Mouse (Mus musculus) limb, embryonic 12.5 days (tissue): ENCODE results near the gene Kif5c. TPM values are rescaled to one million over a fixed set of nuclear protein-coding genes. Genes with fewer than 3 reads are reported as not detected.

Experiments
- ATAC-seq: fragments of 200-750 bp; cut with Nextera tagmentation; 2 replicates; pipeline ENCODE4 v1.8.0; 2017; ENCODE audit warnings: low read depth, moderate TSS enrichment; ENCODE audit not compliant: insufficient number of reproducible peaks, insufficient read depth, low FRiP score, low TSS enrichment
- H3K27ac ChIP-seq: fragments of 300-500 bp; sonication (generic); 2 replicates; pipeline ENCODE4 v1.5.1; 2016; ENCODE audit warnings: mild to moderate bottlenecking, moderate library complexity
- H3K27me3 ChIP-seq: fragments of 300-500 bp; sonication (generic); 2 replicates; pipeline ENCODE4 v1.6.1; 2016; ENCODE audit warnings: mild to moderate bottlenecking, moderate library complexity
- H3K36me3 ChIP-seq: fragments of 300-500 bp; sonication (generic); 2 replicates; pipeline ENCODE4 v1.6.1; 2016; ENCODE audit warnings: mild to moderate bottlenecking, moderate library complexity
- H3K4me1 ChIP-seq: fragments of 300-500 bp; sonication (generic); replicated peaks from 2 replicates; pipeline ENCODE4 v1.6.1; 2016
- H3K4me2 ChIP-seq: fragments of 300-500 bp; sonication (generic); 2 replicates; pipeline ENCODE4 v1.6.1; 2016; ENCODE audit warnings: mild to moderate bottlenecking, moderate library complexity
- H3K4me3 ChIP-seq: fragments of 300-500 bp; sonication (generic); replicated peaks from 2 replicates; pipeline ENCODE4 v1.5.1; 2016; ENCODE audit warnings: mild to moderate bottlenecking
- H3K9ac ChIP-seq: fragments of 300-500 bp; sonication (generic); replicated peaks from 2 replicates; pipeline ENCODE4 v1.6.1; 2016; ENCODE audit warnings: mild to moderate bottlenecking, moderate library complexity
- H3K9me3 ChIP-seq: fragments of 300-500 bp; sonication (generic); 2 replicates; pipeline ENCODE4 v1.6.1; 2016; ENCODE audit warnings: mild to moderate bottlenecking, moderate library complexity
- WGBS: fragments of 180-500 bp; shearing (Covaris S2); methylation state at CpG from one replicate; pipeline ENCODE4 v1.1.7; 2016; 5-methylcytosine and 5-hydroxymethylcytosine counted together
- polyA plus RNA-seq: library from polyadenylated mRNA; unstranded; fragments of >200 nt; fragmentation: Nextera tagmentation; extraction: Ambion mirVana; gene quantifications from 2 replicates; pipeline ENCODE4 v1.2.1, GENCODE M21; 2016

Gene Kif5c
- polyA plus RNA-seq, 1 experiment from 2014 or later, result 15.0 TPM

- Histone ChIP-seq H3K9me3 (0 out of 2 replicates have a peak, but pooled peaks cover 6% of the 10 kb centered on the region), H3K9ac (no peak overlapping the region), H3K27me3 (no peaks in the 10 kb centered on the region), H3K4me1 (no peaks in the 10 kb centered on the region), H3K4me3 (no peak overlapping the region), H3K27ac (no peak overlapping the region), H3K4me2 (no peak overlapping the region), H3K36me3 (peaks cover under 1% of the 10 kb centered on the region; the same call in 1 of the 2 replicates)
- ATAC-seq, result no peak
- 83% methylated on average over 10 of the region's 10 CpGs for WGBS
Observed at GRCm38 (mm10) chr2:49649211-49649610, 30.1 kb downstream of the Kif5c start.

GRCm38 (mm10) chr2:49651737-49652136, 32.6 kb downstream of the Kif5c start:
- 72% methylated on average over 1 of the region's 1 CpGs for WGBS

GRCm38 (mm10) chr2:49654606-49655005, 35.5 kb downstream of the Kif5c start:
- Histone ChIP-seq H3K9ac (no peak overlapping the region), H3K4me1 (peaks cover 12% of the 10 kb centered on the region), H3K4me2 (no peak overlapping the region), H3K27ac (no peak overlapping the region), H3K4me3 (no peak overlapping the region), H3K36me3 (no peaks in the 10 kb centered on the region), H3K9me3 (no peaks in the 10 kb centered on the region), H3K27me3 (no peaks in the 10 kb centered on the region)
- WGBS, result 75% methylated on average over 10 of the region's 10 CpGs
- ATAC-seq, result no peak

More at GRCm38 (mm10) chr2:49651737-49652136, 32.6 kb downstream of the Kif5c start:
- Histone ChIP-seq H3K4me3 (no peak overlapping the region), H3K36me3 (no peaks in the 10 kb centered on the region), H3K27me3 (no peaks in the 10 kb centered on the region), H3K4me2 (no peak overlapping the region), H3K27ac (no peak overlapping the region), H3K4me1 (peaks cover 12% of the 10 kb centered on the region; the same call in 1 of the 2 replicates), H3K9ac (no peak overlapping the region), H3K9me3 (no peaks in the 10 kb centered on the region)
- no peak for ATAC-seq

GRCm38 (mm10) chr2:49655195-49655873, 36.2 kb downstream of the Kif5c start:
- Histone ChIP-seq H3K4me2 (no peak overlapping the region), H3K9me3 (no peaks in the 10 kb centered on the region), H3K4me1 (peaks cover 18% of the 10 kb centered on the region), H3K4me3 (no peak overlapping the region), H3K27ac (no peak overlapping the region), H3K27me3 (no peaks in the 10 kb centered on the region), H3K36me3 (no peaks in the 10 kb centered on the region), H3K9ac (no peak overlapping the region)
- ATAC-seq, result no peak
- 83% methylated on average over 11 of the region's 11 CpGs for WGBS

GRCm38 (mm10) chr2:49655874-49656195, 36.7 kb downstream of the Kif5c start:
- no peak overlapping the region for H3K4me2 ChIP-seq
- peaks cover 18% of the 10 kb centered on the region for H3K4me1 ChIP-seq
- H3K36me3 ChIP-seq, result no peaks in the 10 kb centered on the region
- no peak overlapping the region for H3K4me3 ChIP-seq
- H3K9ac ChIP-seq, result no peak overlapping the region
- ATAC-seq, result no peak
- 80% methylated on average over 3 of the region's 3 CpGs for WGBS
- no peak overlapping the region for H3K27ac ChIP-seq
- no peaks in the 10 kb centered on the region for H3K9me3 ChIP-seq
- no peaks in the 10 kb centered on the region for H3K27me3 ChIP-seq

- H3K4me2 ChIP-seq, result no peak overlapping the region
- peaks cover 18% of the 10 kb centered on the region for H3K4me1 ChIP-seq
- H3K36me3 ChIP-seq, result no peaks in the 10 kb centered on the region
- H3K27me3 ChIP-seq, result no peaks in the 10 kb centered on the region
- no peak overlapping the region for H3K4me3 ChIP-seq
- 78% methylated on average over 2 of the region's 2 CpGs for WGBS
- ATAC-seq, result no peak
- no peak overlapping the region for H3K9ac ChIP-seq
- H3K27ac ChIP-seq, result no peak overlapping the region
- no peaks in the 10 kb centered on the region for H3K9me3 ChIP-seq
Observed at GRCm38 (mm10) chr2:49656988-49657387, 37.9 kb downstream of the Kif5c start.

- ATAC-seq, result no peak
- Histone ChIP-seq H3K9ac (no peak overlapping the region), H3K4me2 (no peak overlapping the region), H3K9me3 (no peaks in the 10 kb centered on the region), H3K4me3 (no peak overlapping the region), H3K4me1 (peaks cover 18% of the 10 kb centered on the region), H3K27ac (no peak overlapping the region), H3K27me3 (no peaks in the 10 kb centered on the region), H3K36me3 (no peaks in the 10 kb centered on the region)
- 95% methylated on average over 3 of the region's 3 CpGs for WGBS
Observed at GRCm38 (mm10) chr2:49657666-49658065, 38.6 kb downstream of the Kif5c start.

- no peak overlapping the region for H3K4me2 ChIP-seq
- no peaks in the 10 kb centered on the region for H3K9me3 ChIP-seq
- peaks cover 18% of the 10 kb centered on the region for H3K4me1 ChIP-seq
- H3K9ac ChIP-seq, result no peak overlapping the region
- H3K27me3 ChIP-seq, result no peaks in the 10 kb centered on the region
- H3K4me3 ChIP-seq, result no peak overlapping the region
- no peaks in the 10 kb centered on the region for H3K36me3 ChIP-seq
- 73% methylated on average over 4 of the region's 4 CpGs for WGBS
- H3K27ac ChIP-seq, result no peak overlapping the region
- no peak for ATAC-seq
Observed at GRCm38 (mm10) chr2:49658988-49659387, 39.9 kb downstream of the Kif5c start.

- H3K4me1 ChIP-seq, result peaks cover 13% of the 10 kb centered on the region
- H3K36me3 ChIP-seq, result no peaks in the 10 kb centered on the region
- WGBS, result 49% methylated on average over 8 of the region's 8 CpGs
- no peak for ATAC-seq
- H3K4me3 ChIP-seq, result no peak overlapping the region
- H3K4me2 ChIP-seq, result no peak overlapping the region
- H3K9ac ChIP-seq, result no peak overlapping the region
- no peak overlapping the region for H3K27ac ChIP-seq
- H3K27me3 ChIP-seq, result no peaks in the 10 kb centered on the region
- H3K9me3 ChIP-seq, result no peaks in the 10 kb centered on the region
Observed at GRCm38 (mm10) chr2:49659964-49660363, 40.9 kb downstream of the Kif5c start.

GRCm38 (mm10) chr2:49660375-49660923, 41.4 kb downstream of the Kif5c start:
- Histone ChIP-seq H3K27ac (no peak overlapping the region), H3K4me2 (no peak overlapping the region), H3K27me3 (no peaks in the 10 kb centered on the region), H3K9me3 (no peaks in the 10 kb centered on the region), H3K4me3 (no peak overlapping the region), H3K36me3 (no peaks in the 10 kb centered on the region), H3K9ac (no peak overlapping the region), H3K4me1 (peaks cover 10% of the 10 kb centered on the region)
- WGBS, result 84% methylated on average over 12 of the region's 12 CpGs
- ATAC-seq, result no peak

GRCm38 (mm10) chr2:49661348-49661747, 42.2 kb downstream of the Kif5c start:
- peaks cover 5% of the 10 kb centered on the region; the same call in 1 of the 2 replicates for H3K4me1 ChIP-seq
- H3K9ac ChIP-seq, result no peak overlapping the region
- H3K4me2 ChIP-seq, result no peak overlapping the region
- H3K36me3 ChIP-seq, result no peaks in the 10 kb centered on the region
- H3K9me3 ChIP-seq, result no peaks in the 10 kb centered on the region
- H3K27ac ChIP-seq, result no peak overlapping the region
- no peak for ATAC-seq
- no peak overlapping the region for H3K4me3 ChIP-seq
- H3K27me3 ChIP-seq, result no peaks in the 10 kb centered on the region

- Histone ChIP-seq H3K4me2 (no peak overlapping the region), H3K27ac (no peak overlapping the region), H3K9ac (no peak overlapping the region), H3K9me3 (no peaks in the 10 kb centered on the region), H3K36me3 (no peaks in the 10 kb centered on the region), H3K4me3 (no peak overlapping the region), H3K27me3 (no peaks in the 10 kb centered on the region), H3K4me1 (peaks cover 5% of the 10 kb centered on the region; the same call in 1 of the 2 replicates)
- no peak for ATAC-seq
- 94% methylated on average over 3 of the region's 3 CpGs for WGBS
Observed at GRCm38 (mm10) chr2:49661872-49662271, 42.8 kb downstream of the Kif5c start.
